Mouse (Mus musculus) lung, embryonic 16.5 days (tissue): Measurements from ENCODE around the gene Tbc1d22a. TPM values are rescaled to one million over a fixed set of nuclear protein-coding genes. Genes with fewer than 3 reads are reported as not detected.

Source experiments
- ATAC-seq: fragments of 200-750 bp; cut with Nextera tagmentation; 2 replicates; pipeline ENCODE4 v1.8.0; 2017; ENCODE audit warnings: low read depth, mild to moderate bottlenecking, moderate library complexity
- H3K27ac ChIP-seq: fragments of 300-500 bp; sonication (generic); 2 replicates; pipeline ENCODE4 v1.5.1; 2014; ENCODE audit warnings: mild to moderate bottlenecking, control low read depth, low read length
- H3K27me3 ChIP-seq: fragments of 300-500 bp; sonication (generic); 2 replicates; pipeline ENCODE4 v1.6.1; 2014; ENCODE audit warnings: low read depth, low read length, mixed read lengths; ENCODE audit not compliant: control insufficient read depth, insufficient read depth
- H3K36me3 ChIP-seq: fragments of 300-500 bp; sonication (generic); 2 replicates; pipeline ENCODE4 v1.6.1; 2014; ENCODE audit warnings: low read length; ENCODE audit not compliant: control insufficient read depth, insufficient read depth
- H3K4me1 ChIP-seq: fragments of 300-500 bp; sonication (generic); replicated peaks from 2 replicates; pipeline ENCODE4 v1.6.1; 2014; ENCODE audit warnings: low read length, mixed read lengths; ENCODE audit not compliant: control insufficient read depth, insufficient read depth
- H3K4me2 ChIP-seq: fragments of 300-500 bp; sonication (generic); 2 replicates; pipeline ENCODE4 v1.6.1; 2014; ENCODE audit warnings: low read depth, low read length, control low read depth
- H3K4me3 ChIP-seq: fragments of 300-500 bp; sonication (generic); 2 replicates; pipeline ENCODE4 v1.5.1; 2014; ENCODE audit warnings: mild to moderate bottlenecking, low read length, control low read depth
- H3K9ac ChIP-seq: fragments of 300-500 bp; sonication (generic); 2 replicates; pipeline ENCODE4 v1.6.1; 2014; ENCODE audit warnings: low read length, control low read depth
- H3K9me3 ChIP-seq: fragments of 300-500 bp; sonication (generic); 2 replicates; pipeline ENCODE4 v1.6.1; 2016; ENCODE audit warnings: low read length; ENCODE audit not compliant: control insufficient read depth
- WGBS: fragments of 180-500 bp; shearing (Covaris S2); extraction: QIAGEN DNeasy Blood & Tissue Kit; methylation state at CpG from one replicate; pipeline ENCODE4 v1.1.7; 2014; 5-methylcytosine and 5-hydroxymethylcytosine counted together
- polyA plus RNA-seq: library from polyadenylated mRNA; unstranded; fragments of >200 nt; fragmentation: Nextera tagmentation; extraction: Ambion mirVana; gene quantifications from 2 replicates; pipeline ENCODE4 v1.2.1, GENCODE M21; 2015

Gene Tbc1d22a
- polyA plus RNA-seq, 1 experiment from 2014 or later: 13.6 TPM

- 58% methylated on average over 3 of the region's 3 CpGs for WGBS
- ATAC-seq: no peak
- Histone ChIP-seq H3K27me3 (no peaks in the 10 kb centered on the region), H3K27ac (no peak overlapping the region), H3K9ac (no peak overlapping the region), H3K9me3 (no peaks in the 10 kb centered on the region), H3K4me1 (no peaks in the 10 kb centered on the region), H3K36me3 (no peaks in the 10 kb centered on the region), H3K4me2 (no peak overlapping the region), H3K4me3 (no peak overlapping the region)
Observed at GRCm38 (mm10) chr15:86542371-86542770, 328.1 kb downstream of the Tbc1d22a start.

GRCm38 (mm10) chr15:86544122-86544795 is 330.0 kb downstream of the Tbc1d22a start:
- no peak overlapping the region for H3K4me3 ChIP-seq

More at GRCm38 (mm10) chr15:86544122-86544795, 330.0 kb downstream of the Tbc1d22a start:
- Histone ChIP-seq H3K4me2 (no peak overlapping the region), H3K9ac (no peak overlapping the region), H3K27me3 (no peaks in the 10 kb centered on the region), H3K4me1 (no peaks in the 10 kb centered on the region), H3K36me3 (no peaks in the 10 kb centered on the region), H3K27ac (no peak overlapping the region), H3K9me3 (no peaks in the 10 kb centered on the region)
- WGBS: 78% methylated on average over 1 of the region's 1 CpGs
- no peak for ATAC-seq

Other genes with a start within 250 kb of the Tbc1d22a start
- 3.5 and 3.6 TPM in 2 replicates for gene Celsr1, start 180.7 kb upstream of the Tbc1d22a start, polyA plus RNA-seq
- gene Gramd4, start 156.8 kb upstream of the Tbc1d22a start, polyA plus RNA-seq: 9.2 and 11.2 TPM in 2 replicates
- 25.2 and 26.4 TPM in 2 replicates for gene Cerk, start 28.3 kb upstream of the Tbc1d22a start, polyA plus RNA-seq